Mouse (Mus musculus) erythroid progenitor cell, adult 5-6 weeks (primary cell): ENCODE results near the gene Efcab8. TPM values are rescaled to one million over a fixed set of nuclear protein-coding genes. Genes with fewer than 3 reads are reported as not detected.
A peak's percentile ranks its signal among the peaks of the same experiment; 100 is the strongest.
"Not testable (repeated sequence)": the region's sequence is repeated elsewhere in the genome, so short reads cannot be mapped to it uniquely, and the experiment has no call there.

Source experiments
- ATAC-seq: replicated peaks from 2 replicates; pipeline ENCODE4 v1.8.0; 2016; ENCODE audit warnings: moderate number of reproducible peaks, mild to moderate bottlenecking, moderate TSS enrichment, inconsistent platforms; ENCODE audit not compliant: poor library complexity, low FRiP score, severe bottlenecking
- total RNA-seq, 2 experiments: library from RNA; stranded (forward) in 1 of 2; stranded (reverse) in 1 of 2; fragments of 150-400 nt in 1 of 2; fragments of 186-747, 209-891 nt in 1 of 2; gene quantifications; 2 replicates each; pipeline versions ENCODE4 v1.2.3 to v1.2.4; 2015 to 2017; ENCODE audit warnings: low replicate concordance in 2 of 2

The Efcab8 gene
- not detected in 2 replicates for total RNA-seq (2015; ENCODE audit: low replicate concordance)
- 0.51 TPM in 1 of 2 replicates, not detected in the other for total RNA-seq (2017; ENCODE audit: low replicate concordance)

DNA sequence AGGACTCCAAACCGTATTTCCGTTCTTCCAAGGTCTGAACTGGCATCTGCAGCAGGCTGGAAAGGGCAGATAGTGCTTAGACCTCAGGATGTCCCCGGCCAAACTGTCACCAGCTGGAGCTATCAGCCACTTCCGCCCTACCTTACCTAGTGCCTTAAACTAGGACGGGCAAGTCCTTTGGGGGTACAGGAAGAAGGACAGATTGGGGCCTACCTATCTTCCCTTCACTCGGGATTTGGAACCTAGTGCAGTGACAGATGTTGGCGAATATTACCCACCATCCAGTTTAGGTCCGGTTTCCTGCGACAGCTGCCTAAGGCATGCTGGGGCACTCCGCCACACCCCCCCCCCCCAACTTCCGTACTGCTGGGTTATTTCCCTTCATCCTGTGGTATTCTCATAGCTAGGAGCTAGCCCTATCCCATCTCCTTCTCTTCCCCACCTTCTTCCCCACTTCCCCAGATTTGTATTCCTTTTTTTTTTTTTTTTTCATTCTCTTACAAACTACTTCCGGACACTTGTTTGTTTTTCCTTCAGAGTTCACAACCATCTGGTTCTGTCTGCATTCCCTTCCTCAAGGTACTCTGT, at the start of gene Efcab8:
Gene Efcab8, plus strand, starts transcription at position 538 of the 588 bp plus-strand sequence.
- ATAC-seq, result peak; percentile 7

DNA sequence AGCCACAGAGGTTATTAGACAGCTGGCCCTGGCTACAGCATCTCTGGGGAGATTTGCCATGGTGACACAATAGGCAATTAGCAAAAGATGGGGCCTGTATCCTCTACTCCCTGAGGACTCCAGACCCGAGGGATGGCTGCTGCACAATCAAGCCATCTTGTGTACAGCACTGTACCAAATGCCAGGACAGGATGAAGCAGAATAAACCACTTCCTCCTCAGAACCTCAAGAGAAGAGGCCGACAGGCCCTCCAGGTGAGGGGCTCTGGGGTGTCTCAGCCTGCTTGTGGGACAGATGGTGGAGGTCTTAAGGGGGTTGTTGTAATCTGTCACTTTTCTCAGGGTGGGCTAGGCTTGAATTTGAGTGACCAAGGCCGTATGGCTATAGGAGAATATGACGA, 45.7 kb upstream of the Efcab8 start:
- ATAC-seq, result no peak

GRCm38 (mm10) chr2:153740500-153741436, 39.0 kb upstream of the Efcab8 start, which contains the start of gene Mapre1:
Gene Mapre1 (plus strand): TSS chr2:153741274.
- ATAC-seq, result peak; percentile 98

DNA sequence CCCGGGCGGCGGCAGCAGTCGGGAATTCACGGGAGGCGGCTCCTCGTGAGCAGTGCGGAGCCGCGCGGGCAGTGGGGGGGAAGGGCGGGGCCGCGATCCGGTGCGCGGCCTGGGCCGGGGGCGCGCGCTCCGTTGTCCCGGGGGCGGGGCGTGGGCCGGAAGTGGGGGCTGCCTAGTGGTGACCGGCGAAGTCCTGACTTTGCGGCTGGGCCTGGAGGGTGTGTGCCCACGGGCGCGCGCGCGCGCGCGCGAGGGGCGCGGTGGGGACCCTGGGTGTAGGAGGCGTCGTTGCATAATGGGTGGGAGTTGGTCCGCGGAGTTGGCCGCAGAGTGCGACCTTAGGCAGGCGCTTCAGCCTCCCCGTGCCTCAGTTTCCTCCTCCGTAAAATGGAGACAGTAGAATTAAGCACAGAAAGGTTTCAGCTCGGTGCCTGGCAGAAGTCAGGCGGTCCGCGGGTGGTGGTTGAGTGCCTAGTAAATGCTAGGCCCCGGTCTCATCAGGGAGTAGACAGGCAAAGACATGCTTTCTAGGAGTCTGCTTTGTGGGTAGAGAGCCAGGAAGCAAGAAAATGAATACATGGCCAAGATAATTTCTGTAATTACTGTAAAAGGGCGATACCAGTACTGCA, 38.2 kb upstream of the Efcab8 start:
- ATAC-seq, result peak; percentile 18

GRCm38 (mm10) chr2:153747994-153748393, 31.7 kb upstream of the Efcab8 start:
- no peak for ATAC-seq

DNA sequence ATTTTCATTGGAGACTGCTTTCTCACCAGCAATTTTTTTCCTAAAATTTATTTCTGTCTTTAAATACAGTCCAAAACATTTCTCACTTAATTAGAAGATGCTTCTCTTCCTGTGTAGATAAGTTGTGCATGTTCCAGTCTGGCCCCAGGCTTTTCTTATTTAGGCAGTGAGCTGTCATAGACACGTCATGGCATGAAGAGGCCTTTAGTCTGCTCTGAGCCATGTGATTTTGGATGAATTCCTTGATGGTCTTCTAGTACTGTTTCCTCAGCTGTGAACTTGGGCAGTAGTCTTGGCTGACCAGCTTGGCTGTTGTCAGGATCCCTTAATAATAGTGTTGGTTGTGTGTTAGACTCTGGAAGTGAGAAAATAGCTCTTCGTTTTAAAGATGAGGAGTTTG, 29.4 kb upstream of the Efcab8 start:
- no peak for ATAC-seq

- ATAC-seq, result no peak
Observed at GRCm38 (mm10) chr2:153762121-153762520, 17.6 kb upstream of the Efcab8 start.

DNA sequence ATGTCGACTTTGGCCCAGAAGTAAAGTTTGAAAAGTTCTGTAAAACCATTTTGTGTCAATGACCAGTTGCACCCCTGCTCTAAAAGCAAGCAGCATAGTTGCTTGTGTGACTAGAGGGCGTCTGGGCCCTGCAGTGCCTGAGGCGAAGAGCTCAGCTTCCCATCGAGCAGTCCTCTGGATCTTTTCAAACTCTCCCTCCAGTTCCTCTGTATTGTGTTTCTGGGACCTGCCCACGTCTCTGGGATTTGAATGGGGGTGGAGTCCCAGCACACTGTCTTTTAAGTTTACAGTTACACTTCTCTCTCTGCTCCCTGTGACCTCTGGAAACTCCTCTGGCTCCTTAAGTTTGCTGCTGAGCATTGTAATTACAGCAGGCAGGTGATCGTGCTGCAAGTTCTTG, 12.2 kb upstream of the Efcab8 start:
- ATAC-seq, result no peak

DNA sequence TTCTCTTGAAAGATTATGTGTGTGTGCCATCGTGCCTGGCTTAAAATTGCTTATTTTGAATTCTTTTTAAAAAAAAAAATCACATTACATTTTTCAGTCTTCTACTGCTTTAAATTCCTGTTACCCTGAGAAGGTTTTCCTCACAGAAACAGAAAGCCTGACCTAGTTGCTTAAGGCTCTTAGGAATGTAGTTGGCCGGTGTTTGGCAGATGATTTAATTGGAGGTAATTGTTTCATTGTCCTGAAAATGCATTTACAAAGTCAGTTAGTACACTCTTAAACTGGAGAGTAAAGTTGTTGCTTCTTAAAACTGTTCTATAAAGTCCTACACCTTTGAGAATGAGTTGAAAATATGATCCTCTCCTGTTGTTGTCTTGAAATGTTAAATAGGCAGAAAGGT, 10.8 kb upstream of the Efcab8 start:
- ATAC-seq, result no peak

GRCm38 (mm10) chr2:153772950-153773349, 6.8 kb upstream of the Efcab8 start:
- ATAC-seq, result no peak

DNA sequence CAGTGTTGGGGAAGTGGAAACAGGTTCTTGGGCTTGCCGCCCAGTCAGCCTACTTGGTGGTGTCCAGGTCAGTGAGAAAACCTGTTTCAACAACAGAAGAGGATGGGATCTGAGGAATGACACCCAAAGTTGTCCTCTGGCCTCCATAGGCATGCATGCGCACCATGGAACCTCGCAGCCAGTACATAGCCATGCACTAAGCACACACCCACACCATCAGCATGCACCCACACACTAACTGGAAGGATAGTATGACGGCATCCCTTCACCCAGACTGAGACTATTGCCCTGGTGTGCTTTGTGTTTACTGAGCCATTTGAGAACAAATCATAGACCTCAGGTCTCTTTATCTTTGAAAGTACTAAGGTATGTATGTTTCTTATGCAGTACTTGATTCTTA, 4.3 kb upstream of the Efcab8 start:
- ATAC-seq, result no peak

- peak; percentile 89 for ATAC-seq
Observed at GRCm38 (mm10) chr2:153778638-153779362, 931 bp upstream of the Efcab8 start.

GRCm38 (mm10) chr2:153781181-153781580, 1.4 kb downstream of the Efcab8 start:
- no peak for ATAC-seq

DNA sequence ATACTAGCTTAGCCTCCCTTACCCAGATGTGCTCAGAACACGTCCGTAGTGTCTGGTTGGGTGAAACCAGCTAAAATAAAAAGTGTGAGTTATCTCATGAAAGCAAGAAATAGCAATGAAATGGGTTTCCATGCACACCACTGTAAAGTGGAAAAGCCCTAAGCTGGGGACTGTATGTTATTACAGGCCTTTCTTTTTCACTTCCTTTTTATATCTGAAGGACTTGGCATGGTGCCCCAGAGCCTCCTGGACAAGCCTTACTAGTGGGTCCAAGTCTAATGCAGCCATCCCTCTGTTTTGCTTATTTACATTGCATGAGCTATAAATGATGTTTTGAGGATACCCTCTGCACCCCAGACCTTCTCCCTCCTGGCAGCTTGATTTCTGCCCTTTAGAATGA, 4.9 kb downstream of the Efcab8 start:
- ATAC-seq, result no peak

- ATAC-seq, result no peak
Observed at GRCm38 (mm10) chr2:153793366-153793765, 13.6 kb downstream of the Efcab8 start.

GRCm38 (mm10) chr2:153795090-153795489, 15.4 kb downstream of the Efcab8 start:
- ATAC-seq, result no peak

DNA sequence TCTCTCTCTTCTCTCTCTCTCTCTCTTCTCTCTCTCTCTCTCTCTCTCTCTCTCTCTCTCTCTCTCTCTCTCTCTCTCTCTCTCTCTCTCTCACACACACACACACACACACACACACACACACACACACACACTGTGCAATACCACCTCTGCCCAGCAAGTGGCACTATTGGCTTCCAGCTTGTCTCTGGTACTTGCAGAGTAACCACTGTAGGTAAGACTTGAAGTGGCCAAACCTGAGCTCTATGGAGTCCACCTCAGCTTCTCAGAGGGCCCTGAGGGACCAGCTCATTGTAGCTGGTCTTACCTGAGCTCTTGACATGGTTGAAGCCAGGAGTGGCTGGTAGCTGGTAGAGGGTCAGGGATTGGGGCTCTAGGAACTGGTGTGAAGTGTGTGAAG, 27.7 kb downstream of the Efcab8 start:
- not testable (repeated sequence) for ATAC-seq

DNA sequence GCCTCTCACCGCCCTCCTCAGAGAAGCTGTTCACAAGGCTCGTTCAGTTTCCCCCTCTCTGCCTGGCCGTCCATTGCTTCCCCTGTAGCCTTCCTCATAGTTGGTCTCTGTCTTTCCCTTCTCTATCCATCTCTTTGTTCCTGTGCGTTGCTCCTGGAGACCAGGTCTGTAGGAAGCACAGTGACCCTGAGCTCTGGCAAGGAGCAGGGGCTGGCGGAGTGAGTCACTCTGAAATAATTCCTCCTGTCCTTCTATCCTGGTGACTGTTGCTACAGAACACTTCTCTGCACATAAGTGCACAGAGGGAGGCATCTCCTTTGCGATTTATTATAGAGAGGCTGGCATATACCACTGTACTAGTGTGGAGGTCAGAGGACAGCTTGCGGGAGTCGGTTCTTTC, 28.4 kb downstream of the Efcab8 start:
- ATAC-seq, result no peak

DNA sequence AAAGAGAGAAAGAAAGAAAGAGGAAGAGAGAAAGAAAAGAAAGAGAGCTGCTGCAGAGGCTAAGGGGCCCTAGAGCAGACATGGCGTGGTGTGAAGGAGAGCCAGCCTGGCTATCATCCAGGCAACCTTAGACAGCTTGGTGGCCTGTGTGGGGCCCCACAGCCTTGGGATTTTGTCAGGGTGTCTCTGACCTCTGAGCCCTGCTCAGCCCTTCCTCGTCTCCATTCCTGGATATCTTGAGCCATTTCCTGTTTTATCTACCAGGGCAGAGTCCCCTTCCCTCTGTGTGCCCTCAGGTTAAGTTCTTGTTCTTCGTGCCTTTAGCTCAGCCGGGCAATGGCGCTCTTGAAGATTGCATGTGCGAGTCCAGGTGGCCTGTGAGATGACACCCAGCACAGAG, 29.1 kb downstream of the Efcab8 start:
- no peak for ATAC-seq

DNA sequence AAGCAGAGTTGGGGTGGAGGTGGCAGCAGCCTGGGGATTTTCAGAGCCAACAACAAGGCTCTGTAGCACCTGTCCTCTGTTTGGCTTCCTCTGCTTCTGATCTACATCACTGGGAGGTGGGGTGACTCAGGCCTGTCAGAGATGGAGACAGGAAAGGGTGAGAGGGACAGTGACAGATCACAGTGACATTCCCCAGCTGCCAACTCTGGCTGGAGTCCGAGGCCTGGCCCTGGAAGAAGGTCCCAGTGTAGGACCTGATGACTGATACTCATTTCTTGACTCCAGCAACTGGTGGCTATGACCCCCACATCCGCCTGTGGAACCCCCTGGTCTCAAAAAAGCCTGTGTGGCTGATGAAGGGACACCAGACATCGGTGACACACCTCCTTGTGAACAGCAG, 30.2 kb downstream of the Efcab8 start:
- ATAC-seq, result no peak
